Mouse (Mus musculus): ENCODE data around the gene Zswim1. TPM values are rescaled to one million over a fixed set of nuclear protein-coding genes. Genes with fewer than 3 reads are reported as not detected.

Gene Zswim1
- total RNA-seq (2021), result 1 to 10 TPM; 5.6 to 5.8 TPM
- long read RNA-seq, experiment 1, transcript Zswim1-201 (2 exons, 2,705 nt), result major isoform, 12 of 12 reads
- long read RNA-seq, experiment 1, partial matches to known transcripts, result 0 of 12 reads
- long read RNA-seq, experiment 1, other reads (novel, unspliced or antisense), result 0 of 12 reads
- long read RNA-seq, experiment 2, transcript Zswim1-201 (2 exons, 2,705 nt), result major isoform, 10 of 11 reads
- long read RNA-seq, experiment 2, partial matches to known transcripts, result 0 of 11 reads
- long read RNA-seq, experiment 2, other reads (novel, unspliced or antisense), result 1 of 11 reads

- peak; percentile 100 for DNase-seq (ENCODE audit: low spot score)
Measured at GRCm38 (mm10) chr2:164822636-164823165, at the start of gene Zswim1. Gene Zswim1, plus strand, starts transcription at chr2:164822686.

GRCm38 (mm10) chr2:164773229-164773988 lies 49.1 kb upstream of the Zswim1 start:
- no peak for DNase-seq (ENCODE audit: low spot score)

- no peak for DNase-seq (ENCODE audit: low spot score)
Measured at GRCm38 (mm10) chr2:164773989-164774364, 48.5 kb upstream of the Zswim1 start.

GRCm38 (mm10) chr2:164776130-164776529 lies 46.4 kb upstream of the Zswim1 start:
- DNase-seq (ENCODE audit: low spot score), result no peak

- no peak for DNase-seq (ENCODE audit: low spot score)
Measured at GRCm38 (mm10) chr2:164776801-164777200, 45.7 kb upstream of the Zswim1 start.

GRCm38 (mm10) chr2:164777246-164778014 lies 45.1 kb upstream of the Zswim1 start:
- DNase-seq (ENCODE audit: low spot score), result no peak

GRCm38 (mm10) chr2:164778015-164778287 lies 44.5 kb upstream of the Zswim1 start:
- no peak for DNase-seq (ENCODE audit: low spot score)

GRCm38 (mm10) chr2:164778809-164779208 lies 43.7 kb upstream of the Zswim1 start:
- peak; percentile 84 for DNase-seq (ENCODE audit: low spot score)

- DNase-seq (ENCODE audit: low spot score), result peak; percentile 85
Measured at GRCm38 (mm10) chr2:164779481-164780086, 42.9 kb upstream of the Zswim1 start, which contains the start of gene Tnnc2. Gene Tnnc2, minus strand, starts transcription at chr2:164779967.

- DNase-seq (ENCODE audit: low spot score), result peak; percentile 83
Measured at GRCm38 (mm10) chr2:164781876-164782275, 40.6 kb upstream of the Zswim1 start.

- no peak for DNase-seq (ENCODE audit: low spot score)
Measured at GRCm38 (mm10) chr2:164783926-164784581, 38.4 kb upstream of the Zswim1 start.

- no peak for DNase-seq (ENCODE audit: low spot score)
Measured at GRCm38 (mm10) chr2:164784869-164785420, 37.5 kb upstream of the Zswim1 start.

GRCm38 (mm10) chr2:164785481-164786387 lies 36.8 kb upstream of the Zswim1 start, which contains the start of gene Snx21:
Gene Snx21, plus strand, starts transcription at chr2:164785823.
- peak; percentile 94 for DNase-seq (ENCODE audit: low spot score)

GRCm38 (mm10) chr2:164786388-164786885 lies 36.0 kb upstream of the Zswim1 start:
- DNase-seq (ENCODE audit: low spot score), result no peak

- DNase-seq (ENCODE audit: low spot score), result no peak
Measured at GRCm38 (mm10) chr2:164787032-164787431, 35.5 kb upstream of the Zswim1 start.

GRCm38 (mm10) chr2:164787779-164788178 lies 34.7 kb upstream of the Zswim1 start:
- no peak for DNase-seq (ENCODE audit: low spot score)

- no peak for DNase-seq (ENCODE audit: low spot score)
Measured at GRCm38 (mm10) chr2:164788411-164788810, 34.1 kb upstream of the Zswim1 start.

GRCm38 (mm10) chr2:164790451-164790850 lies 32.0 kb upstream of the Zswim1 start:
- no peak for DNase-seq (ENCODE audit: low spot score)

GRCm38 (mm10) chr2:164791841-164792261 lies 30.6 kb upstream of the Zswim1 start:
- DNase-seq (ENCODE audit: low spot score), result no peak

All from gastrocnemius, adult 18-20 months (tissue).